Mouse (Mus musculus): ENCODE data around the gene Alppl2. TPM values are rescaled to one million over a fixed set of nuclear protein-coding genes. Genes with fewer than 3 reads are reported as not detected.

The Alppl2 gene
- total and polyA plus RNA-seq, 3 experiments, result not detected

DNA sequence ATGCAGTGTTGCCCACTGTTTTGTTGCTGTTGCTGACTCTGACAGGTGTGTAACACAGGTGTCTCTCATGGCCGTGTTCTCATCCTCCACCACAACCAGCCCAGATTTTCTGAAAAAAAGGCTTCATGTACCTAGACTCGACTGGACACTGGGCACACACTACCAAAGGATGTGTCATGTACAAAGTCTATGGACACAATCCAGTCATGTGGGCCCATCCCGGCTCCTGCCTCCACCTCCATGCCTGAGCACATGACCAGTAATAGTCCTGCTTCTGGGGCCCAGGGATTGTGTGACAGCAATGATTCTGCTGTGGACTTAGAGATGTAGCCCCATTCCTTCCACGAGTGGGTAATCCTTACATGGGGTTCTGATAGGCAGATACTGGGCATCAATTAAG is 18.8 kb upstream of the Alppl2 start:
- TF ChIP-seq TAL1 (conservative IDR thresholded peaks at IDR 0.05; ENCODE audit: low read depth, low read length), result no peak
- no peak for TF ChIP-seq GATA2 (IDR thresholded peaks at IDR 0.05; ENCODE audit: borderline replicate concordance, low read depth, low read length)
- TF ChIP-seq CTCF (IDR thresholded peaks at IDR 0.05; ENCODE audit: low read depth, low read length), result no peak
- no peak for TF ChIP-seq GATA1 (IDR thresholded peaks at IDR 0.05; ENCODE audit: borderline replicate concordance, low read length)
- no peak for TF ChIP-seq POLR2AphosphoS5 (IDR thresholded peaks at IDR 0.05; ENCODE audit: insufficient replicate concordance, low read depth, low read length)
- no peak overlapping the region for H3K4me3 ChIP-seq (ENCODE audit: low read depth, low read length)
- no peaks in the 10 kb centered on the region for H3K36me3 ChIP-seq (replicated peaks)
- H3K27me3 ChIP-seq (ENCODE audit: insufficient read depth, low read length), result no peaks in the 10 kb centered on the region; the same call in none of the 2 replicates
- H3K9me3 ChIP-seq (replicated peaks), result no peaks in the 10 kb centered on the region
- H3K4me1 ChIP-seq (ENCODE audit: insufficient read depth, low read depth, low read length), result no peaks in the 10 kb centered on the region
- ATAC-seq (ENCODE audit: extremely low read depth, insufficient number of reproducible peaks, low FRiP score, poor library complexity, severe bottlenecking), result no peak
- DNase-seq (ENCODE audit: low spot score), result no peak

DNA sequence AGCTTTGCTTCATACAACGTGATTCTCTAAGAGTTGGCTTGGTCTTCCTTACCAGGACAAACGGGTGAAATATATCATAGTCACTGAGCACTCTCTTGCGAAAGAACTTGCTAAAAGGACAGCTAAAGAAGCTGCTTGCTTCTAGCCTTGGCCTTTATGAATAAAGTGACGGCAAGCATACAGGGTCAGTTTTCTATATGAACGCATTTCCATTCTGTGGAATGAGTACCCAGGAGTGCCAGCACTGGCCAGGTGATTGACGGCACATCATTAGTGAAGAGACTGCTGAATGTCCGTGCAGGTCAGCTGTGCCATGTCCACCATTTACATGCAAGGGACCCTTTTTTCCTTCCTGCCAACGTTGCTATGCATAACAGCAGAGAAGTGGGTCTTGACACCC is 16.8 kb upstream of the Alppl2 start:
- Histone ChIP-seq H3K36me3 (replicated peaks) (no peaks in the 10 kb centered on the region), H3K4me3 (ENCODE audit: low read depth, low read length) (no peak overlapping the region), H3K4me1 (ENCODE audit: insufficient read depth, low read depth, low read length) (no peaks in the 10 kb centered on the region; the same call in 1 of the 2 replicates), H3K27me3 (ENCODE audit: insufficient read depth, low read length) (peaks cover 4% of the 10 kb centered on the region), H3K9me3 (replicated peaks) (no peaks in the 10 kb centered on the region)
- ATAC-seq (ENCODE audit: extremely low read depth, insufficient number of reproducible peaks, low FRiP score, poor library complexity, severe bottlenecking), result no peak
- no peak for DNase-seq (ENCODE audit: low spot score)
- TF ChIP-seq POLR2AphosphoS5 (IDR thresholded peaks at IDR 0.05; ENCODE audit: insufficient replicate concordance, low read depth, low read length) (no peak), GATA2 (IDR thresholded peaks at IDR 0.05; ENCODE audit: borderline replicate concordance, low read depth, low read length) (no peak), TAL1 (conservative IDR thresholded peaks at IDR 0.05; ENCODE audit: low read depth, low read length) (no peak), GATA1 (IDR thresholded peaks at IDR 0.05; ENCODE audit: borderline replicate concordance, low read length) (no peak), CTCF (IDR thresholded peaks at IDR 0.05; ENCODE audit: low read depth, low read length) (no peak)

DNA sequence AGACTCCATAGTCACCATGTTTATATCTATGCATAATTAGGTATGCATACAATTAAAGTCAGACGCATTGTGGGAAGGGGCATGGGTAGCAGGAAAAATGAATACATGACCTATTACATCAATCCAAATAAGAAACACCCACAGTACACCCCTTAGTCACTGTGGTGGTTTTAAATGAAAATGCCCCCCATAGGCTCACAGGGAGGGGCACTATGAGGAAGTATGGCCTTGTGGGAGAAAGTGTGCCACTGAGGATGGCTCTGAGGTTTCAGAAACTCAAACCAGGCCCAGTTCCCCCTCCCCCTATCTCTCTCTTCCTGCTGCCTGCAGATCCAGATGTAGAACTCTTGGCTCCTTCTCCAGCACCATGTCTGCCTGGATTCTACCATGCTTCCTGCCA is 14.2 kb upstream of the Alppl2 start:
- H3K9me3 ChIP-seq (replicated peaks), result no peaks in the 10 kb centered on the region
- peaks cover 7% of the 10 kb centered on the region; the same call in 1 of the 2 replicates for H3K27me3 ChIP-seq (ENCODE audit: insufficient read depth, low read length)
- no peaks in the 10 kb centered on the region for H3K36me3 ChIP-seq (replicated peaks)
- no peak overlapping the region for H3K4me3 ChIP-seq (ENCODE audit: low read depth, low read length)
- DNase-seq (ENCODE audit: low spot score) (no peak), ATAC-seq (ENCODE audit: extremely low read depth, insufficient number of reproducible peaks, low FRiP score, poor library complexity, severe bottlenecking) (no peak)
- TF ChIP-seq POLR2AphosphoS5 (IDR thresholded peaks at IDR 0.05; ENCODE audit: insufficient replicate concordance, low read depth, low read length) (no peak), GATA1 (IDR thresholded peaks at IDR 0.05; ENCODE audit: borderline replicate concordance, low read length) (no peak)
- H3K4me1 ChIP-seq (ENCODE audit: insufficient read depth, low read depth, low read length), result no peaks in the 10 kb centered on the region; the same call in 1 of the 2 replicates

DNA sequence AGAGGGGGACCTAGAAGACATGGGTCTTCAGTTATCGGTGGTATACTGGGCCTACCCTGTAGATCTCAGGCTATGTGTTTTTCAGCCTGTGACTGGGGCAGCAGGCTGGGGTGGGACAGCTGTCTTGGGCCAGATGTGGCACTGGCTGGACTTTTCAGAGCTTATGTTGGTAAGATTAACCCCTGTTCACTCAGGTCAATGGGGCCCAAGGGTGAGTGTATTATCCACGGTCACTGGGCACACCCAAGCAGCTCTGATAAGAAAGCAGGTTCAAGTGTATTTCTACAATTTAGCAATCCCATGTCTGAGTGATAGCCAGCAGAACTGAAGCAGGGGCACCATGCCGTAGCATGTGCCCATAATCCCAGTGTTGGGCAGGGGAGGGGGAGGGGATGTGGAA is 12.4 kb upstream of the Alppl2 start:
- ATAC-seq (ENCODE audit: extremely low read depth, insufficient number of reproducible peaks, low FRiP score, poor library complexity, severe bottlenecking) (no peak), DNase-seq (ENCODE audit: low spot score) (no peak)
- H3K9me3 ChIP-seq (replicated peaks), result no peaks in the 10 kb centered on the region
- H3K4me1 ChIP-seq (ENCODE audit: insufficient read depth, low read depth, low read length), result no peaks in the 10 kb centered on the region; the same call in none of the 2 replicates
- TF ChIP-seq GATA1 (IDR thresholded peaks at IDR 0.05; ENCODE audit: borderline replicate concordance, low read length), result no peak
- no peak for TF ChIP-seq POLR2AphosphoS5 (IDR thresholded peaks at IDR 0.05; ENCODE audit: insufficient replicate concordance, low read depth, low read length)
- no peak for TF ChIP-seq CTCF (IDR thresholded peaks at IDR 0.05; ENCODE audit: low read depth, low read length)
- TF ChIP-seq GATA2 (IDR thresholded peaks at IDR 0.05; ENCODE audit: borderline replicate concordance, low read depth, low read length), result no peak
- no peak for TF ChIP-seq TAL1 (conservative IDR thresholded peaks at IDR 0.05; ENCODE audit: low read depth, low read length)
- H3K27me3 ChIP-seq (ENCODE audit: insufficient read depth, low read length), result peaks cover 7% of the 10 kb centered on the region; the same call in 1 of the 2 replicates
- no peaks in the 10 kb centered on the region for H3K36me3 ChIP-seq (replicated peaks)
- no peak overlapping the region for H3K4me3 ChIP-seq (ENCODE audit: low read depth, low read length)

DNA sequence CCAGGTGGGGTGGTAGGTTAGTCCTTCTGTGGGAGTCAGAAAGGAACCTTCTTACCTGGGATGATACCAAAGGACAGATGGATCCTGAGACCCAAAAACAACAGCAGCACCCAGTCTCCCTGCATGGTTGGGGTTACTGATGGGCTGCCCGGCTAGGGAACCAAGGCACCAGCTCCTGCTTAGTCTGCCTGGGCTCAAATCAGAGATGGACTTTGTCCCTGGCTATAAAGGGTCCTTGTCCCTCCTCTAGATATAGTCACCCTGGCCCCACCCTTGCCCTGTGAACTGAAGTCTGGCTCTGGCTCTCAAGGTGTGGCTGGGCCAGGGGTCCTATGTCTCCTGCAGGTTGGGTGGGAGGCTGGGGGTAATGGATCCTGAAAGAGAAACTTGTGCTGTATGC is 11.7 kb upstream of the Alppl2 start, which contains the start of gene Alpi:
Gene Alpi, minus strand, starts transcription at position 196 of the 400 bp plus-strand sequence.
- no peak for DNase-seq (ENCODE audit: low spot score)
- no peaks in the 10 kb centered on the region for H3K36me3 ChIP-seq (replicated peaks)
- TF ChIP-seq TAL1 (conservative IDR thresholded peaks at IDR 0.05; ENCODE audit: low read depth, low read length), result no peak
- TF ChIP-seq CTCF (IDR thresholded peaks at IDR 0.05; ENCODE audit: low read depth, low read length), result no peak
- TF ChIP-seq GATA1 (IDR thresholded peaks at IDR 0.05; ENCODE audit: borderline replicate concordance, low read length), result no peak
- TF ChIP-seq POLR2AphosphoS5 (IDR thresholded peaks at IDR 0.05; ENCODE audit: insufficient replicate concordance, low read depth, low read length), result no peak
- TF ChIP-seq GATA2 (IDR thresholded peaks at IDR 0.05; ENCODE audit: borderline replicate concordance, low read depth, low read length), result no peak
- no peaks in the 10 kb centered on the region for H3K9me3 ChIP-seq (replicated peaks)
- H3K4me1 ChIP-seq (ENCODE audit: insufficient read depth, low read depth, low read length), result no peaks in the 10 kb centered on the region; the same call in none of the 2 replicates
- H3K27me3 ChIP-seq (ENCODE audit: insufficient read depth, low read length), result peaks cover 7% of the 10 kb centered on the region; the same call in 1 of the 2 replicates
- no peak for ATAC-seq (ENCODE audit: extremely low read depth, insufficient number of reproducible peaks, low FRiP score, poor library complexity, severe bottlenecking)
- peak within 1 kb of the TSS; percentile 3; the same call in 1 of the 2 replicates for H3K4me3 ChIP-seq (ENCODE audit: low read depth, low read length)

DNA sequence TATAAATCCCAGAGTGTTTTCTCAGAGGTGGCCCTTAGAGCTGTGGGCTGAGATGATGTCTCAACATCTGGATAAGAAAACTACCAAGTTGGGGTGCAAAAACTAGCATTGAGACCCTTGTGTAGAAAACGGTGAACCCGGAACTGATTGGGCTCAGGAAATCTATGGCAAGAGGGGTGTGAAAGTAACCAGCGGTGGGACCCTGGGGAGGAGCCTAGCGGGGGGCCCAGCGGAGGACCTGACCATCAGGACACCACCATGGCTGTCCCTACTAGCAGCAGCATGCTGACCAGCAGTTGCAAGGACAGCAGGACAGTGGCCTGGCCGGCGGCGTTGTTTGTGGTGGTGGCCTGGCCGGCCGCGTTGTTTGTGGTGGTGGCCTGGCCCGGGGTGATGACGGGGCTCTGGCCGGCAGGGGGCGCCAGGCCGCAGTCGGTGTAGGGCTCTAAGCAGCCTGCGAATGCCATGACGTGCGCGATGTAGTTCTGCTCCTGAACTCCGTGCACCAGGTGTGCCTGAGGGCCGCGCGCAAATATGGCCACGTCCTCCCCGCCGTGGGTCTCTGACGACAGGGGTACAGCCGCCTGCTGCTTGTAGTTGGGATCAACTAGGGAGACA is 8.7 kb upstream of the Alppl2 start:
- no peak for ATAC-seq (ENCODE audit: extremely low read depth, insufficient number of reproducible peaks, low FRiP score, poor library complexity, severe bottlenecking)
- Histone ChIP-seq H3K36me3 (replicated peaks) (no peaks in the 10 kb centered on the region), H3K4me3 (ENCODE audit: low read depth, low read length) (no peak overlapping the region), H3K27me3 (ENCODE audit: insufficient read depth, low read length) (peaks cover 10% of the 10 kb centered on the region; the same call in 1 of the 2 replicates), H3K4me1 (ENCODE audit: insufficient read depth, low read depth, low read length) (no peaks in the 10 kb centered on the region; the same call in none of the 2 replicates), H3K9me3 (replicated peaks) (no peaks in the 10 kb centered on the region)
- no peak for TF ChIP-seq GATA2 (IDR thresholded peaks at IDR 0.05; ENCODE audit: borderline replicate concordance, low read depth, low read length)
- peak; percentile 28; the same call in 1 of the 2 replicates for TF ChIP-seq CTCF (IDR thresholded peaks at IDR 0.05; ENCODE audit: low read depth, low read length)
- no peak for DNase-seq (ENCODE audit: low spot score)

Measured in G1E (cell line).